Mouse (Mus musculus) liver, embryonic 15.5 days (tissue): Measurements from ENCODE around the gene Olfr315. TPM values are rescaled to one million over a fixed set of nuclear protein-coding genes. Genes with fewer than 3 reads are reported as not detected.
"Not testable (repeated sequence)": the region's sequence is repeated elsewhere in the genome, so short reads cannot be mapped to it uniquely, and the experiment has no call there.

ENCODE experiments used
- ATAC-seq: fragments of 200-750 bp; cut with Nextera tagmentation; 2 replicates; pipeline ENCODE4 v1.8.0; 2017; ENCODE audit warnings: moderate number of reproducible peaks, mild to moderate bottlenecking, moderate library complexity; ENCODE audit not compliant: insufficient read depth
- H3K27ac ChIP-seq: fragments of 300-500 bp; sonication (generic); replicated peaks from 2 replicates; pipeline ENCODE4 v1.5.1; 2015; ENCODE audit warnings: mild to moderate bottlenecking, inconsistent platforms
- H3K27me3 ChIP-seq: fragments of 300-500 bp; sonication (generic); 2 replicates; pipeline ENCODE4 v1.6.1; 2015; ENCODE audit warnings: mild to moderate bottlenecking, inconsistent platforms
- H3K36me3 ChIP-seq: fragments of 300-500 bp; sonication (generic); replicated peaks from 2 replicates; pipeline ENCODE4 v1.6.1; 2015; ENCODE audit warnings: moderate library complexity, mild to moderate bottlenecking, inconsistent platforms
- H3K4me1 ChIP-seq: fragments of 300-500 bp; sonication (generic); replicated peaks from 2 replicates; pipeline ENCODE4 v1.6.1; 2015; ENCODE audit warnings: inconsistent platforms
- H3K4me2 ChIP-seq: fragments of 300-500 bp; sonication (generic); 2 replicates; pipeline ENCODE4 v1.6.1; 2015; ENCODE audit warnings: moderate library complexity, mild to moderate bottlenecking, inconsistent platforms
- H3K4me3 ChIP-seq: fragments of 300-500 bp; sonication (generic); replicated peaks from 2 replicates; pipeline ENCODE4 v1.5.1; 2015; ENCODE audit warnings: mild to moderate bottlenecking, inconsistent platforms
- H3K9ac ChIP-seq: fragments of 300-500 bp; sonication (generic); 2 replicates; pipeline ENCODE4 v1.6.1; 2015; ENCODE audit warnings: moderate library complexity, mild to moderate bottlenecking, inconsistent platforms
- H3K9me3 ChIP-seq: fragments of 300-500 bp; sonication (generic); replicated peaks from 2 replicates; pipeline ENCODE4 v1.6.1; 2016; ENCODE audit warnings: inconsistent platforms
- WGBS: fragments of 180-500 bp; shearing (Covaris S2); methylation state at CpG from one replicate; pipeline ENCODE4 v1.1.7; 2015; ENCODE audit warnings: mixed read lengths; ENCODE audit not compliant: insufficient replicate concordance; 5-methylcytosine and 5-hydroxymethylcytosine counted together
- polyA plus RNA-seq: library from polyadenylated mRNA; unstranded; fragments of >200 nt; fragmentation: Nextera tagmentation; extraction: Ambion mirVana; gene quantifications from 2 replicates; pipeline ENCODE4 v1.2.1, GENCODE M21; 2015

The Olfr315 gene
- polyA plus RNA-seq, 1 experiment from 2014 or later: not detected

- not testable (repeated sequence) for H3K4me3 ChIP-seq, H3K9ac ChIP-seq, H3K36me3 ChIP-seq, H3K27ac ChIP-seq, H3K27me3 ChIP-seq, H3K9me3 ChIP-seq, ATAC-seq, H3K4me2 ChIP-seq, H3K4me1 ChIP-seq
These were observed 55.9 kb downstream of the Olfr315 start, which contains the start of gene Olfr312 for GRCm38 (mm10) chr11:58828937-58829336. Olfr312 (plus strand) TSS chr11:58829237.

GRCm38 (mm10) chr11:58829764-58830163, 56.8 kb downstream of the Olfr315 start:
- H3K27me3 ChIP-seq: no peaks in the 10 kb centered on the region
- H3K4me1 ChIP-seq: no peaks in the 10 kb centered on the region
- 37% methylated on average over 3 of the region's 3 CpGs for WGBS
- no peak for ATAC-seq
- no peaks in the 10 kb centered on the region for H3K9me3 ChIP-seq
- H3K4me2 ChIP-seq: no peak overlapping the region
- no peaks in the 10 kb centered on the region for H3K36me3 ChIP-seq
- no peak overlapping the region for H3K9ac ChIP-seq
- H3K4me3 ChIP-seq: no peak overlapping the region
- no peak overlapping the region for H3K27ac ChIP-seq

Other genes with a start within 250 kb of the Olfr315 start
- gene Olfr330, start 238.4 kb upstream of the Olfr315 start, polyA plus RNA-seq: not detected in 2 replicates
- gene Olfr329-ps, start 226.8 kb upstream of the Olfr315 start, polyA plus RNA-seq: not detected in 2 replicates
- not detected in 2 replicates for gene Olfr328, start 217.6 kb upstream of the Olfr315 start, polyA plus RNA-seq
- gene Olfr224, start 202.6 kb upstream of the Olfr315 start, polyA plus RNA-seq: not detected in 2 replicates
- gene Olfr325, start 195.5 kb upstream of the Olfr315 start, polyA plus RNA-seq: not detected in 2 replicates
- gene Olfr324, start 178.1 kb upstream of the Olfr315 start, polyA plus RNA-seq: not detected in 2 replicates
- gene 2210407C18Rik, start 157.1 kb upstream of the Olfr315 start, polyA plus RNA-seq: not detected in 2 replicates
- not detected in 2 replicates for gene Olfr323, start 142.7 kb upstream of the Olfr315 start, polyA plus RNA-seq
- gene Trim58, start 132.7 kb upstream of the Olfr315 start, polyA plus RNA-seq: 13.7 and 14.0 TPM in 2 replicates
- gene Olfr322, start 114.4 kb upstream of the Olfr315 start, polyA plus RNA-seq: not detected in 2 replicates
- not detected in 2 replicates for gene Olfr320, start 92.1 kb upstream of the Olfr315 start, polyA plus RNA-seq
- not detected in 2 replicates for gene Olfr319, start 74.0 kb upstream of the Olfr315 start, polyA plus RNA-seq
- not detected in 2 replicates for gene Olfr318, start 49.2 kb upstream of the Olfr315 start, polyA plus RNA-seq
- not detected in 2 replicates for gene Olfr317, start 34.0 kb upstream of the Olfr315 start, polyA plus RNA-seq
- gene Olfr316, start 20.5 kb upstream of the Olfr315 start, polyA plus RNA-seq: not detected in 2 replicates
- not detected in 2 replicates for gene Olfr314, start 9.8 kb downstream of the Olfr315 start, polyA plus RNA-seq
- not detected in 2 replicates for gene Fam183b, start 28.8 kb downstream of the Olfr315 start, polyA plus RNA-seq
- gene Olfr313, start 41.8 kb downstream of the Olfr315 start, polyA plus RNA-seq: not detected in 2 replicates
- gene Olfr312, start 56.0 kb downstream of the Olfr315 start, polyA plus RNA-seq: not detected in 2 replicates
- not detected in 2 replicates for gene Olfr311, start 66.1 kb downstream of the Olfr315 start, polyA plus RNA-seq
- 1.7 and 2.6 TPM in 2 replicates for gene Gm12258, start 74.0 kb downstream of the Olfr315 start, polyA plus RNA-seq
- gene 2810021J22Rik, start 94.0 kb downstream of the Olfr315 start, polyA plus RNA-seq: 2.3 and 2.5 TPM in 2 replicates
- 4.8 and 5.2 TPM in 2 replicates for gene Zfp39, start 131.0 kb downstream of the Olfr315 start, polyA plus RNA-seq
- 14.3 and 16.4 TPM in 2 replicates for gene Btnl10, start 144.7 kb downstream of the Olfr315 start, polyA plus RNA-seq
- 111 and 117 TPM in 2 replicates for gene Rnf187, start 165.7 kb downstream of the Olfr315 start, polyA plus RNA-seq
- 9.2 and 9.6 TPM in 2 replicates for gene Hist3h2ba, start 175.7 kb downstream of the Olfr315 start, polyA plus RNA-seq
- 16.1 and 16.4 TPM in 2 replicates for gene Hist3h2a, start 181.5 kb downstream of the Olfr315 start, polyA plus RNA-seq
- 0.06 and 0.14 TPM in 2 replicates for gene Trim17, start 181.5 kb downstream of the Olfr315 start, polyA plus RNA-seq
- 8.6 and 9.1 TPM in 2 replicates for gene Trim11, start 204.9 kb downstream of the Olfr315 start, polyA plus RNA-seq